Mouse (Mus musculus): Measurements from ENCODE around the gene Arl6ip1. TPM values are rescaled to one million over a fixed set of nuclear protein-coding genes. Genes with fewer than 3 reads are reported as not detected.

Arl6ip1 gene
- polyA plus RNA-seq, 1 experiment from 2014 or later = 445 TPM

Other genes starting within 250 kb of the Arl6ip1 start
- gene Rps15a, start 13.5 kb downstream of the Arl6ip1 start, polyA plus RNA-seq (2014; fragmentation: Nextera tagmentation; extraction: Ambion mirVana) = 520 and 717 TPM in 2 replicates
- 14.5 and 25.7 TPM in 2 replicates for gene Smg1, start 114.0 kb upstream of the Arl6ip1 start, polyA plus RNA-seq (2014; fragmentation: Nextera tagmentation; extraction: Ambion mirVana)